Mouse (Mus musculus) lung, adult 2 months (tissue): ENCODE measurements around the gene Cd164.

Source experiments
- CTCF ChIP-seq: fragments of 200-500 bp; IDR thresholded peaks from 2 replicates; pipeline ENCODE4 v1.5.1; 2011; ENCODE audit warnings: mild to moderate bottlenecking, low read length, control low read depth; ENCODE audit not compliant: insufficient read depth
- POLR2A ChIP-seq: fragments of 200-500 bp; IDR thresholded peaks from 2 replicates; pipeline ENCODE4 v1.6.1; 2011; ENCODE audit warnings: low read depth, mild to moderate bottlenecking, control low read depth, low read length, borderline replicate concordance; ENCODE audit errors: extremely low read depth

GRCm38 (mm10) chr10:41523386-41523785, 4.2 kb downstream of the Cd164 start:
- no peak for TF ChIP-seq POLR2A
- TF ChIP-seq CTCF = no peak
